Mouse (Mus musculus) lung, postnatal 0 days (tissue): ENCODE results near the gene Traf2. TPM values are rescaled to one million over a fixed set of nuclear protein-coding genes. Genes with fewer than 3 reads are reported as not detected.

Experiments used
- ATAC-seq: fragments of 200-750 bp; cut with Nextera tagmentation; 2 replicates; pipeline ENCODE4 v1.8.0; 2017; ENCODE audit warnings: moderate library complexity
- DNase-seq: peaks from one replicate; pipeline ENCODE4 v3.0.0-alpha.2; 2016; ENCODE audit warnings: low spot score
- H3K27ac ChIP-seq: fragments of 300-500 bp; sonication (generic); 2 replicates; pipeline ENCODE4 v1.5.1; 2014; ENCODE audit warnings: antibody characterized with exemption, mild to moderate bottlenecking, low read length, mixed read lengths
- H3K27me3 ChIP-seq: fragments of 300-500 bp; sonication (generic); replicated peaks from 2 replicates; pipeline ENCODE4 v1.6.1; 2014; ENCODE audit warnings: low read length, mixed read lengths; ENCODE audit not compliant: insufficient read depth
- H3K36me3 ChIP-seq: fragments of 300-500 bp; sonication (generic); 2 replicates; pipeline ENCODE4 v1.6.1; 2014; ENCODE audit warnings: low read length, mixed read lengths; ENCODE audit not compliant: insufficient read depth
- H3K4me1 ChIP-seq: fragments of 300-500 bp; sonication (generic); 2 replicates; pipeline ENCODE4 v1.6.1; 2014; ENCODE audit warnings: antibody characterized with exemption, low read depth, low read length, mixed read lengths; ENCODE audit not compliant: insufficient read depth
- H3K4me2 ChIP-seq: fragments of 300-500 bp; sonication (generic); replicated peaks from 2 replicates; pipeline ENCODE4 v1.6.1; 2014; ENCODE audit warnings: low read depth, mild to moderate bottlenecking, low read length, moderate library complexity, mixed read lengths
- H3K4me3 ChIP-seq: fragments of 300-500 bp; sonication (generic); 2 replicates; pipeline ENCODE4 v1.5.1; 2014; ENCODE audit warnings: low read depth, low read length
- H3K9ac ChIP-seq: fragments of 300-500 bp; sonication (generic); replicated peaks from 2 replicates; pipeline ENCODE4 v1.6.1; 2014; ENCODE audit warnings: low read depth, mild to moderate bottlenecking
- H3K9me3 ChIP-seq: fragments of 300-500 bp; sonication (generic); 2 replicates; pipeline ENCODE4 v1.6.1; 2016; ENCODE audit warnings: low read length, mixed read lengths
- CTCF ChIP-seq: IDR thresholded peaks from 2 replicates; pipeline ENCODE4 v1.5.1; 2016; ENCODE audit warnings: antibody characterized with exemption, mild to moderate bottlenecking
- EP300 ChIP-seq: IDR thresholded peaks from 2 replicates; pipeline ENCODE4 v1.6.1; 2016; ENCODE audit warnings: antibody characterized with exemption, mild to moderate bottlenecking, control low read depth
- WGBS: fragments of 180-500 bp; shearing (Covaris S2); extraction: QIAGEN DNeasy Blood & Tissue Kit; methylation state at CpG from one replicate; pipeline ENCODE4 v1.1.7; 2014; 5-methylcytosine and 5-hydroxymethylcytosine counted together
- polyA plus RNA-seq: library from polyadenylated mRNA; unstranded; fragments of >200 nt; fragmentation: Nextera tagmentation; extraction: Ambion mirVana; gene quantifications from 2 replicates; pipeline ENCODE4 v1.2.1, GENCODE M21; 2015

Traf2 gene
- polyA plus RNA-seq, 1 experiment from 2014 or later = 21.0 TPM

GRCm38 (mm10) chr2:25584152-25584551 is 37.4 kb upstream of the Traf2 start:
- ATAC-seq = no peak
- Histone ChIP-seq H3K9ac (no peak overlapping the region), H3K27ac (no peak overlapping the region), H3K9me3 (no peaks in the 10 kb centered on the region), H3K27me3 (peaks cover 20% of the 10 kb centered on the region), H3K4me3 (no peak overlapping the region), H3K36me3 (0 out of 2 replicates have a peak, but pooled peaks cover 5% of the 10 kb centered on the region), H3K4me1 (peaks cover 11% of the 10 kb centered on the region; the same call in 1 of the 2 replicates), H3K4me2 (no peak overlapping the region)
- no peak for DNase-seq
- TF ChIP-seq CTCF (no peak), EP300 (no peak)
- WGBS = 73% methylated on average over 3 of the region's 3 CpGs

- peaks cover 14% of the 10 kb centered on the region for H3K4me1 ChIP-seq
- TF ChIP-seq CTCF (no peak), EP300 (no peak)
- H3K4me3 ChIP-seq = no peak overlapping the region
- ATAC-seq = no peak
- H3K36me3 ChIP-seq = 0 out of 2 replicates have a peak, but pooled peaks cover 5% of the 10 kb centered on the region
- no peak overlapping the region for H3K4me2 ChIP-seq
- no peak overlapping the region for H3K9ac ChIP-seq
- WGBS = 54% methylated on average over 4 of the region's 4 CpGs
- peaks cover 26% of the 10 kb centered on the region for H3K27me3 ChIP-seq
- no peaks in the 10 kb centered on the region for H3K9me3 ChIP-seq
- no peak overlapping the region for H3K27ac ChIP-seq
- no peak for DNase-seq
Measured at GRCm38 (mm10) chr2:25583571-25583970, 36.8 kb upstream of the Traf2 start.

GRCm38 (mm10) chr2:25583120-25583481 is 36.4 kb upstream of the Traf2 start:
- ATAC-seq = no peak
- Histone ChIP-seq H3K27ac (no peak overlapping the region), H3K9me3 (no peaks in the 10 kb centered on the region), H3K27me3 (peaks cover 30% of the 10 kb centered on the region), H3K4me3 (no peak overlapping the region), H3K36me3 (0 out of 2 replicates have a peak, but pooled peaks cover 5% of the 10 kb centered on the region), H3K9ac (no peak overlapping the region), H3K4me2 (no peak overlapping the region), H3K4me1 (peaks cover 16% of the 10 kb centered on the region)
- DNase-seq = no peak
- no peak for TF ChIP-seq CTCF
- WGBS = 82% methylated on average over 6 of the region's 6 CpGs

- peak; percentile 23; the same call in 1 of the 2 replicates for ATAC-seq
- Histone ChIP-seq H3K9ac (no peak overlapping the region), H3K4me3 (no peak overlapping the region), H3K27me3 (peaks cover 35% of the 10 kb centered on the region), H3K36me3 (0 out of 2 replicates have a peak, but pooled peaks cover 5% of the 10 kb centered on the region), H3K9me3 (no peaks in the 10 kb centered on the region), H3K27ac (no peak overlapping the region), H3K4me2 (no peak overlapping the region), H3K4me1 (peaks cover 21% of the 10 kb centered on the region)
- TF ChIP-seq CTCF (no peak), EP300 (no peak)
- no peak for DNase-seq
- WGBS = 43% methylated on average over 12 of the region's 12 CpGs
Measured at GRCm38 (mm10) chr2:25582466-25583119, 35.9 kb upstream of the Traf2 start.

- H3K27ac ChIP-seq = no peak overlapping the region
- H3K27me3 ChIP-seq = peaks cover 42% of the 10 kb centered on the region
- H3K4me1 ChIP-seq = peaks cover 25% of the 10 kb centered on the region
- 0 out of 2 replicates have a peak, but pooled peaks cover 5% of the 10 kb centered on the region for H3K36me3 ChIP-seq
- peak overlapping the region; percentile 21; the same call in 1 of the 2 replicates for H3K4me2 ChIP-seq
- ATAC-seq = no peak
- no peak for DNase-seq
- H3K4me3 ChIP-seq = no peak overlapping the region
- TF ChIP-seq EP300 = no peak
- TF ChIP-seq CTCF = no peak
- WGBS = 25% methylated on average over 6 of the region's 6 CpGs
- H3K9ac ChIP-seq = no peak overlapping the region
- H3K9me3 ChIP-seq = no peaks in the 10 kb centered on the region
Measured at GRCm38 (mm10) chr2:25581901-25582301, 35.2 kb upstream of the Traf2 start.

GRCm38 (mm10) chr2:25581294-25581864 is 34.6 kb upstream of the Traf2 start, which contains the start of gene Ajm1:
Ajm1 (minus strand) TSS chr2:25581757.
- Histone ChIP-seq H3K4me1 (peaks cover 25% of the 10 kb centered on the region), H3K4me2 (peak within 1 kb of the TSS; percentile 58), H3K36me3 (0 out of 2 replicates have a peak, but pooled peaks cover 5% of the 10 kb centered on the region), H3K27me3 (peaks cover 48% of the 10 kb centered on the region), H3K9ac (no peak within 1 kb of the TSS), H3K27ac (no peak within 1 kb of the TSS), H3K9me3 (no peaks in the 10 kb centered on the region), H3K4me3 (peak within 1 kb of the TSS; percentile 20; the same call in 1 of the 2 replicates)
- DNase-seq = peak; percentile 79
- TF ChIP-seq CTCF (peak; percentile 87), EP300 (no peak)
- 5% methylated on average over 19 of the region's 19 CpGs for WGBS
- ATAC-seq = peak; percentile 78
